Mouse (Mus musculus) spleen, adult 2 months (tissue): ENCODE data around the gene Ube3b.

Experiments used
- CTCF ChIP-seq: fragments of 200-500 bp; IDR thresholded peaks from 2 replicates; pipeline ENCODE4 v1.5.1; 2011; ENCODE audit warnings: mild to moderate bottlenecking, inconsistent platforms; ENCODE audit not compliant: insufficient read depth, insufficient read length, insufficient replicate concordance; ENCODE audit errors: extremely low read depth
- POLR2A ChIP-seq: fragments of 200-500 bp; IDR thresholded peaks from 2 replicates; pipeline ENCODE4 v1.6.1; 2011; ENCODE audit warnings: low read depth, low read length, inconsistent platforms

DNA sequence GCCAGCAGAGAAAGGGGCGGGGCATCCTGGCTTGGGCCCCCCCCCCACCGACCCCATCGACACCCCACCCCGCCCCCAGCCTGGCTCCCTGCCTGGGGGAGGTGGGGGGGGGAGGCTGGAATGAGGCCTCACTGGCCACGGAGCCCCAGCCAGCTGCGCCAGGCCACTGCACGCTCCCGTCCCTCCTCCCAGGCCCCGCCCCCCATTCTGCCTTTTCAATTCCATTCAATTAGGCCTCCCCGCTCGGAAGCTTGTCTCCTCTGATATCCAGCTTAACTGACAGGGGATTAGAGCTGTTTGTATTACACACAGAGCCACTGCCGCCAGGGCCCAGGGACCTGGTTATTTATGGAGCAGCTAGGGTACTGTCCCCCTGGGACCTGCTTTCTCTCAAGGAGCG is 87.0 kb downstream of the Ube3b start:
- no peak for TF ChIP-seq CTCF
- TF ChIP-seq POLR2A, result no peak
